Mouse (Mus musculus) olfactory bulb, adult 2 months (tissue): ENCODE results near the gene Ralgapa2.

ENCODE experiments used
- CTCF ChIP-seq: fragments of 200-500 bp; IDR thresholded peaks from 2 replicates; pipeline ENCODE4 v1.5.1; 2012; ENCODE audit warnings: low read depth, mild to moderate bottlenecking, low read length, moderate library complexity; ENCODE audit not compliant: insufficient read depth
- POLR2A ChIP-seq: fragments of 200-500 bp; IDR thresholded peaks from 2 replicates; pipeline ENCODE4 v1.6.1; 2012; ENCODE audit warnings: mild to moderate bottlenecking, low read depth, low read length, moderate library complexity; ENCODE audit not compliant: insufficient read depth

DNA sequence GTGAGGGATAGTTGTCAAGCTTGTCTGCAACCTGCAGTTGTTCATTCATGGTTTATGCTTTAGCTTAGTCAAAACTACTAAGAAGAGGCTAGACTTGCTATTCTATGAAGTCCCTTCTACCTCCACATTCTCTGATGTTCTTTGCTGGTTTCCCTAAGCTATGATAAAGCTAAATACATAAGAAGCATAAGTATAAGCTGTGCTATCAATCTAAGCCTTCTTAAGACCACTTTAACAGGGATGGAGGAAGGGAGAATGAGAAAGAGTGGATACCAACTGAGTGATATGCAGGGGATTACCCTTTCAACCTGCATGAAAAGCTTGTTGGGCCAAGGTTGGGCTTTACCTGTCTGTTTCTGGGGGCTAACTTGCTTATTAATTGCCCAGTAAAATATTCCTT, 256.5 kb downstream of the Ralgapa2 start:
- TF ChIP-seq POLR2A: no peak
- TF ChIP-seq CTCF: no peak
